Mouse (Mus musculus): ENCODE data around the gene Hpca.

Hpca gene

GRCm38 (mm10) chr4:129121569-129122086 lies at the start of gene Hpca:
Gene Hpca, minus strand, starts transcription at chr4:129122036.
- no peak for DNase-seq (ENCODE audit: low spot score)

GRCm38 (mm10) chr4:129161581-129162255 lies 39.9 kb upstream of the Hpca start:
- DNase-seq (ENCODE audit: low spot score), result no peak

DNA sequence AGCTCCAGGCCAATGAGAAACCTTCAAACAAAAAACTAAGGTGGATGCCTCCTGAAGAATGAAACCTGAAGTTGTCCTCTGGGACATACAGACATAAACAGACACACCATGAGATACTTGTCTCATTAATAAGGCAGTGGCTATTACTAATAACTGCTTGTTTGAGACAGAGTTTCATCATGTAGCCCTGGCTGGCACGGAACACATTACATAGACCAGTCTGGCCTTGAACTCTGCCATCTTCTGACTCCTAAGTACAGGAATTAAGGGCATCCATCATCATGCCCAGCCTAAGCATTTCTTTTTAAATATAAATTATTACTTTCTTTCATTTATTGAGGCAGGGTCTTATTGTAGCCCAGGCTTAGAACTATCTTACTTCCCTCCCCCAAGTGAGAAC lies 39.2 kb upstream of the Hpca start:
- no peak for DNase-seq (ENCODE audit: low spot score)

GRCm38 (mm10) chr4:129158549-129158948 lies 36.7 kb upstream of the Hpca start:
- no peak for DNase-seq (ENCODE audit: low spot score)

- no peak for DNase-seq (ENCODE audit: low spot score)
These were observed 35.7 kb upstream of the Hpca start for GRCm38 (mm10) chr4:129157541-129157940.

DNA sequence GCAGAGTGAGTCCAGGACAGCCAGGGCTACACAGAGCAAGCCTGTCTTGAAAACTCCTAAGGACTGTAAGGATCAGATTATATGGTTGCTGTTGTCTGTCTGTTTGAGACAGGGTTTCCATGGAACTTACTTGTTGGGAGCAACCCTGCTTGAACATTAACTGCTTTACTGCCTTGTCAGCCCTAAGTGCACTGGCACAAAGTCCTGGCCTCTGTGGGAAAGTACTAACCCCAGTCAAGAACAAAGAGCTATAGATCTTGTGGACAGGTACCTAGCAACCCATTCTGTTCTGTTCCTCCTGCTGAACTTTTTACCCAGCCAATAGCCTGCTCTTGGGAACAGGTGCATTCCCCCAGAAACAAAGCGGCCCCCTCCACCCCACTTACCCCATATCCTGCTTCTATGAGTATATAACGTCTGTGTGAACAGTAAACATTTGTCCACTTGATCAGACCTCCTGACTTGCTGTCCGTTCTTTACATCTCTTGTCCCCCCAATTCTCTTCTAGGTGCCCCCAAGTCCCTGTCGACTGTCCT lies 29.5 kb upstream of the Hpca start:
- DNase-seq (ENCODE audit: low spot score), result no peak

GRCm38 (mm10) chr4:129149321-129149720 lies 27.5 kb upstream of the Hpca start:
- no peak for DNase-seq (ENCODE audit: low spot score)

DNA sequence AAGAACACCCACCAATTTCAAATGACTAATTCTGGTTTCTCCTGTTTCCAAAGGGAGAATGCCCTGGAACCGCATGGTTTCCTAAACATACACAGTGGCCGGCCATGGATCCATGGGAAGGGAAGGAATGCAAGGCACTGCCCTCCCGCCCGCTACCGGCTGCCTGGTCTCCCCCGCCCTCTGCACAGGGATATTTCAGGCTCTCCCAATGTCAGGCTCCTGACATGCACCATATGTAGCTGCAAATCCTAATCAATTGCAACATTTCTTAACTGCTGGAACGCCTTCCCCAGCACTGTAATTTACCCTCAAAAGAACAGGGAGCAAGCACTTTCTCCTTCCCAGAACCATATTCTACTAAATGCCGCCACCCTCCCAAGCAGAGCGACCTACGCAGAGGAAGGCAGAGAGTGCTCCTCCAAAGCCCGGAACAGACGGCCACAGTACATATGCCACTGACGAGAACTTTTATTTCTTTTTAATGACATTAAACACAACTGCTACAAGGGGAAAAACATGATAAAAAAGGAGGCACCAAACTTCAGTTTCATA lies 25.8 kb upstream of the Hpca start:
- DNase-seq (ENCODE audit: low spot score), result no peak

- peak; percentile 31 for DNase-seq (ENCODE audit: low spot score)
These were observed 24.6 kb upstream of the Hpca start for GRCm38 (mm10) chr4:129146392-129146791.

GRCm38 (mm10) chr4:129145943-129146342 lies 24.1 kb upstream of the Hpca start:
- DNase-seq (ENCODE audit: low spot score), result no peak

DNA sequence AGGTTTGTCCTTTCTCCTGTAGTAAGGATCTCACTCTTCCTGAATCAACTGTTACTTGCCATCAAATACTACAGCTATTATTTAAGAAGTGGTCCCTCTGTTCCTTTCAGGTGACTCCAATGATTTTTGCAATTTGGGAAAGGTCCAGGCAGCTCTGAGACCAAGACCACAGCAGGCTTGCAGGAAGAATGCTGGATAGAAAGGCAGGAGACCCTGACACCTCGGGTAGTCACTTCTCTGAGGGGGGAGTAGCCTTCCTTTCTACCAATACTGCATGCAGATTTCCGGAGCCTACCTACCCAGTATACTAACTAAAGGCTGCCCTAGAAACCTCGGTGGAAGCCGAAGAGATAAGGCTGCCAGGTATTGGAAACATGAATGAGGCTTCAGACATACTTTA lies 23.6 kb upstream of the Hpca start:
- no peak for DNase-seq (ENCODE audit: low spot score)

GRCm38 (mm10) chr4:129144401-129145367 lies 22.8 kb upstream of the Hpca start:
- no peak for DNase-seq (ENCODE audit: low spot score)

- DNase-seq (ENCODE audit: low spot score), result no peak
These were observed 21.7 kb upstream of the Hpca start for GRCm38 (mm10) chr4:129143509-129143908.

DNA sequence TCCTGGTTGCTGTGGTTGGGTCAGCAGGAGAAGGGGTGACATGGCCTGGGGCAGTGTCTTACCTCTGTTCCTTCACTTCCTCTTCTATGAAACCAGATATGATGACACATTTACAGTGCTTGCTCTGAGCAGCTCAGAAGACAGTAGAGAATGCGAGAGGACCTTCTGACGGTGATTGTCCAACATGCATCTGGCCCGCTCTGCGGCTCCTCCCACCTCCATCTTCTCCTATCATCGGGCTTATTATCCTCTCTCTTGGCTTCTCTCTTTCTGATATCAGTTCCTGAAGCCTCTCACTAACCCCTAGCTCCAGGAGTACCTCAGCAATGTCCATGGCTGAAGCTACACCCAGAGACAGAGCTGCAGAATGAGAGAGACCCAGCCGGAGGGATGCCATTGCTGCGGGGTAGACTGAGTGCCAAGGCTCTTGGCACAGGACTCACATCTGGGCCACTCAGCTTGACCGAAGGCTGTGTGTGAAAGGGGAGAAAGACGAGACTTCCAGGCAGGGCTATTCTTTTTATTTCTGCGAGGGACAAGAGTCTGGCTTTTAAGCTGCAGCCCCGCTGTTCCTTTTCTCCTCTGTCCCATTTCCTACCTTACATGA lies 20.7 kb upstream of the Hpca start:
- peak; percentile 81 for DNase-seq (ENCODE audit: low spot score)

GRCm38 (mm10) chr4:129141560-129142438 lies 20.0 kb upstream of the Hpca start:
- no peak for DNase-seq (ENCODE audit: low spot score)

GRCm38 (mm10) chr4:129140808-129141207 lies 19.0 kb upstream of the Hpca start:
- no peak for DNase-seq (ENCODE audit: low spot score)

DNA sequence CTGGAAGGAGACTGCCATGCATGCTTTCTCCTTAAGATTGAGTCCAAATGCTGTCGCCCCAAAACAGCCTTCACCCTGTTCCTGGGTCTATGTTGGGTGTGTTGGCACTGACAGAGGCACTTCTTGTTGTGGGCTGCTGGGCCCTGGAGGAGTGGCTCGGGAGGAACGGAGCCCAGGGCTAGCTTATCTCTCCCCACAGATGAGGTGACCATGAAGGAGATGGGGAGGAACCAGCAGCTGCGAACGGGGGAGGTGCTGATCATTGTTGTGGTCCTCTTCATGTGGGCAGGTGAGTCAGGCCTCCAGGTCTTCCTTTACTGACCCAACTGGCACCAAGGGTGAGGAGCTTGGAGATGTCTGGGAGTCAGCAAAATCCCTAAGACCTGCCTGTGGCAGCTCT lies 17.8 kb upstream of the Hpca start:
- no peak for DNase-seq (ENCODE audit: low spot score)

DNA sequence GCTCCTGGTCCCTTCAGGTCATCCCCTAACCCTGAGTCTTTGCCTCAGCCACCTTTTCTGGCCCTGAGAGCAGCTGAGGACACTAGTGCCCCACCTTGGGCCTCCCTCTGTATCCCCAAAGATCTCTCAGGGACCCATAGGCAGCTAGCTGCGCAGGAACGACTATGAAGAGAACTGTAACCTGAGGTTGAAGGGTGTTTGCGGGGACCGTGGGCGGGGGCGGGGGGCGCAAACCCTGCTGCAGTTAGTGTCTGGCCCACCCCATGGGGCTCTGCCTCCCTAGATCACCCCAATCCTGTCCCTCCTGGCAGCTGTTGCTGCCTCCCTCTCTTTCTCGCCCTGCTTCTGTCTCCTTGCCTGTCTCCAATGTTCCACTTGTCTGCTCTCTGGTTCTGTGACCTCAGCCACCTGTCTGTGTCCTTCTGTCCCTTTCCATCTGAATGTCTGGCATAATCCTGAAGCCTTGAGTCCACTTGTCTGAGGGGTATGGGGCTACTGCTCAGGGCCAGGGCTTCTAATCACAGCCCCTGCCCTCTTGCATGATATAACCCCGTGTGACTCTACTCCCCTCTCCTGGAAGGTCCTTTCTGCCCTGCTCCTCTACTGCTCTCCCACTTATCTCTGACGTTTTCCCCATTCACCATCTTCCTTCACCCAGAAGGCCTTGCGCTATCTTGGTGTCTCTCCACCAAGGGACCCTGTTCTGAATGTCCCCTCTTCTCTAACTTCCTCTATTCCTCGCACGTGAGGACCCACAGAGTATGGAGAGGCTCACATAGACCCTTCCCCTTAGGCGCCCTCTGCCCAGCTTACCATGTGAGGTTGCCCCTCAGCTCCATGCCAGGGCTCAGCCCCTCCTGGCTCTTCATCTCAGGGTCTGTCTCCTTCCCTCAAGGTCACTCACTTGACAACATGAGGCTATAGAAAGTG lies 15.8 kb upstream of the Hpca start:
- DNase-seq (ENCODE audit: low spot score), result no peak

- DNase-seq (ENCODE audit: low spot score), result no peak
These were observed 14.9 kb upstream of the Hpca start, which contains the start of gene Fndc5 for GRCm38 (mm10) chr4:129136579-129137391. Gene Fndc5, plus strand, starts transcription at chr4:129136999.

Data from adipocyte (in vitro differentiated cells).